ENCODE assay signal across 9 mouse cellular contexts in the genomic region with DNA sequence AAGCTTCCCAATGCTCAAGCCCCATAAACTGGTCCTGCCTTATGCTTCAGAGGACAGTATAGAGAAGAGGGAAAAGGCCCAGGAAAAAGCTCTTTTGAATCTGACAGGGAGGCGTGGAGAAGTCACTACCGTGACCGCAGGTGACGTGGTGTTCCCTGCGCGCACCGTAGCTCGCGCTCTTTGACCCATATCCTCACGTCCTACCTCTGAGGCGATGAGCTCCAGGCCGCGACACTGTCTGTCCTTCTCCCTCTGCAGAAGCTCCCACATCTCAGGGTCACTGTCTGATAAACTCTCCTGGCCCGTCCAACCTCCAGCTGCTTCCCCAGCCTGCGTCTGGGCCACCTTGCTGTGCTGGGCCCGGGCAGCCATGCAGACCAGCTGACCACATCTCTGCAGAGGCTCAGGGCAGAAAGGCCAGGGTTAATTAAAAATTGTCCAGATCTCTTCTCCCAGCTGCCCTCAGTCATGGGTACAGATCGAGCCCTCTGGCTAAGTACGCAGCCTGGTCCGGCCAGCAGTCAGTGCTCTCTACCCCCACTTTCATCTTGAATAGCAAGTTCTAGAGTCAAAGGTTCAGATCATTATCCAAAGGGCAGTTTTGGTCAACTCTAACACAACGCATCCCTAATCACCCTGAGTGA. TPM values are rescaled to one million over a fixed set of nuclear protein-coding genes. Genes with fewer than 3 reads are reported as not detected.
DNase-seq lines count a peak whose midpoint lies in the region; ATAC-seq and TF ChIP-seq lines count a peak whose summit lies in the region.
"Had no signal": no experiment of that assay in that cellular context is flagged by ENCODE, and none has a peak within 500 bp of the region (broad histone marks: within the 10 kb centered on the region; RNA-seq: fewer than 3 reads in every experiment).

No protein-coding gene starts in this region.

- no peak for TF ChIP-seq POLR2A in kidney, adult 2 months (IDR thresholded peaks at IDR 0.05; ENCODE audit: low read depth, low read length)

- H3K9ac ChIP-seq in heart, embryonic 14.5 days (ENCODE audit: low read length): peak overlapping the region; percentile 83
- H3K9ac ChIP-seq in midbrain, embryonic 13.5 days (replicated peaks): no peak overlapping the region

- peaks cover 25% of the 10 kb centered on the region for H3K27me3 ChIP-seq in heart, embryonic 14.5 days (ENCODE audit: control insufficient read depth, insufficient read depth, low read length)
- peaks cover 81% of the 10 kb centered on the region for H3K27me3 ChIP-seq in embryonic facial prominence, embryonic 10.5 days (replicated peaks; ENCODE audit: low read depth, poor library complexity, severe bottlenecking)
- 0 out of 2 replicates have a peak, but pooled peaks cover 1% of the 10 kb centered on the region for H3K27me3 ChIP-seq in kidney, adult 2 months (replicated peaks; ENCODE audit: control insufficient read depth, insufficient read depth, low read length)
- peaks cover 60% of the 10 kb centered on the region for H3K27me3 ChIP-seq in midbrain, embryonic 13.5 days

- H3K4me1 ChIP-seq in heart, embryonic 14.5 days (ENCODE audit: control insufficient read depth in 2 of 2, insufficient read depth in 2 of 2, low read length in 2 of 2): peaks cover 21 to 25% of the 10 kb centered on the region in 2 experiments
- peaks cover 71% of the 10 kb centered on the region for H3K4me1 ChIP-seq in embryonic facial prominence, embryonic 10.5 days
- peaks cover 14% of the 10 kb centered on the region; the same call in 1 of the 2 replicates for H3K4me1 ChIP-seq in kidney, adult 2 months (ENCODE audit: control insufficient read depth, insufficient read depth, low read length)
- H3K4me1 ChIP-seq in midbrain, embryonic 13.5 days (replicated peaks): peaks cover 55% of the 10 kb centered on the region

- peak overlapping the region; percentile 97 for H3K4me2 ChIP-seq in heart, embryonic 14.5 days (ENCODE audit: low read length)
- peak overlapping the region; percentile 85 for H3K4me2 ChIP-seq in midbrain, embryonic 13.5 days (replicated peaks)

- no peak overlapping the region for H3K27ac ChIP-seq in heart, embryonic 14.5 days (replicated peaks in 1 of 2; ENCODE audit: control insufficient read depth in 1 of 2, insufficient read depth in 1 of 2, low read depth in 2 of 2, low read length in 2 of 2)
- H3K27ac ChIP-seq in embryonic facial prominence, embryonic 10.5 days (replicated peaks): no peak overlapping the region
- H3K27ac ChIP-seq in kidney, adult 2 months (ENCODE audit: insufficient read depth, low read depth, low read length): peak overlapping the region; percentile 92
- no peak overlapping the region for H3K27ac ChIP-seq in midbrain, embryonic 13.5 days

- intact Hi-C loops in heart, postnatal 25 days (cut with DNase I): no loop called here

- WGBS in heart, embryonic 14.5 days: 84% methylated on average over 20 of the region's 20 CpGs
- WGBS in embryonic facial prominence, embryonic 10.5 days: 80% methylated on average over 20 of the region's 20 CpGs
- 49% methylated on average over 20 of the region's 20 CpGs for WGBS in kidney, adult 2 months
- WGBS in midbrain, embryonic 13.5 days: 82% methylated on average over 20 of the region's 20 CpGs

- no peak for DNase-seq in heart, postnatal 25 days (ENCODE audit: low spot score)
- DNase-seq in embryonic facial prominence, embryonic 10.5 days (ENCODE audit: low spot score): no peak
- DNase-seq in kidney, adult 2 months: peak; percentile 89
- DNase-seq in gastrocnemius, postnatal 10 days: no peak
- no peak for DNase-seq in spleen, postnatal 14 days (ENCODE audit: low spot score in 2 of 2)
- no peak for DNase-seq in gastrocnemius, postnatal 25 days
- DNase-seq: cerebellum, postnatal 25 days had no signal

- H3K9me3 ChIP-seq in heart, embryonic 14.5 days (ENCODE audit: control insufficient read depth, low read length): no peaks in the 10 kb centered on the region
- H3K9me3 ChIP-seq in embryonic facial prominence, embryonic 10.5 days: 0 out of 2 replicates have a peak, but pooled peaks cover 4% of the 10 kb centered on the region
- H3K9me3 ChIP-seq in midbrain, embryonic 13.5 days: no peaks in the 10 kb centered on the region

- TF ChIP-seq CTCF in kidney, adult 2 months (conservative IDR thresholded peaks at IDR 0.05; ENCODE audit: insufficient read depth, insufficient read length, low read depth, low read length): no peak

- peaks cover 36% of the 10 kb centered on the region for H3K36me3 ChIP-seq in heart, embryonic 14.5 days (ENCODE audit: control insufficient read depth, insufficient read depth, low read length)
- peaks cover 41% of the 10 kb centered on the region for H3K36me3 ChIP-seq in embryonic facial prominence, embryonic 10.5 days (replicated peaks)
- H3K36me3 ChIP-seq in kidney, adult 2 months (ENCODE audit: control insufficient read depth, insufficient read depth, low read length): 0 out of 2 replicates have a peak, but pooled peaks cover 1% of the 10 kb centered on the region
- peaks cover 22% of the 10 kb centered on the region for H3K36me3 ChIP-seq in midbrain, embryonic 13.5 days

- H3K4me3 ChIP-seq in heart, embryonic 14.5 days (ENCODE audit: control insufficient read depth in 1 of 2, insufficient read depth in 1 of 2, low read depth in 1 of 2, low read length in 2 of 2): peak overlapping the region; percentile 18 to 72; a peak in 3 of 4 replicates
- peak overlapping the region; percentile 70 for H3K4me3 ChIP-seq in embryonic facial prominence, embryonic 10.5 days
- H3K4me3 ChIP-seq in kidney, adult 2 months (ENCODE audit: insufficient read depth, low read depth, low read length): peak overlapping the region; percentile 98
- H3K4me3 ChIP-seq in midbrain, embryonic 13.5 days (replicated peaks): no peak overlapping the region; the same call in 1 of the 2 replicates

- ATAC-seq in heart, embryonic 14.5 days (ENCODE audit: insufficient number of reproducible peaks, insufficient read depth, low FRiP score, low read depth): no peak
- ATAC-seq in midbrain, embryonic 13.5 days: no peak

RNA-seq across cellular contexts. Expression of gene Shmt2, which starts 1.4 kb away (rescaled TPM):
- polyA plus RNA-seq in heart, embryonic 14.5 days (2014; fragmentation: Nextera tagmentation; extraction: Ambion mirVana): 71.7 and 73.0 TPM in 2 replicates
- total RNA-seq in heart, postnatal 25 days (2021): 10 to 100 TPM; 44.3 TPM
- polyA plus RNA-seq in embryonic facial prominence, embryonic 10.5 days (2016; fragmentation: Nextera tagmentation; extraction: Ambion mirVana): 110 and 129 TPM in 2 replicates
- 232 and 274 TPM in 2 replicates for polyA plus RNA-seq in kidney, adult 2 months (2012; rRNA removed)
- 54.3 and 56.2 TPM in 2 replicates for polyA plus RNA-seq in midbrain, embryonic 13.5 days (2015; fragmentation: Nextera tagmentation; extraction: Ambion mirVana)
- 10 to 100 TPM; 30.5 to 33.4 TPM for total RNA-seq in gastrocnemius, postnatal 10 days (2021)
- 10 to 100 TPM; 24.9 to 26.6 TPM for total RNA-seq in gastrocnemius, postnatal 25 days (2021)

RNA-seq across cellular contexts. Expression of gene Ndufa4l2, which starts 6.1 kb away (rescaled TPM):
- 31.2 and 34.2 TPM in 2 replicates for polyA plus RNA-seq in heart, embryonic 14.5 days (2014; fragmentation: Nextera tagmentation; extraction: Ambion mirVana)
- 10 to 100 TPM; 22.6 to 33.1 TPM for total RNA-seq in heart, postnatal 25 days (2021)
- 2.2 and 4.5 TPM in 2 replicates for polyA plus RNA-seq in embryonic facial prominence, embryonic 10.5 days (2016; fragmentation: Nextera tagmentation; extraction: Ambion mirVana)
- 24.4 and 27.4 TPM in 2 replicates for polyA plus RNA-seq in kidney, adult 2 months (2012; rRNA removed)
- 11.5 and 13.8 TPM in 2 replicates for polyA plus RNA-seq in midbrain, embryonic 13.5 days (2015; fragmentation: Nextera tagmentation; extraction: Ambion mirVana)
- 10 to 100 TPM; 20.5 to 24.2 TPM for total RNA-seq in gastrocnemius, postnatal 10 days (2021)
- 10 to 100 TPM; 11.4 to 15.1 TPM for total RNA-seq in gastrocnemius, postnatal 25 days (2021)

RNA-seq across cellular contexts. Expression of gene Nxph4, which starts 13.5 kb away (rescaled TPM):
- polyA plus RNA-seq in heart, embryonic 14.5 days (2014; fragmentation: Nextera tagmentation; extraction: Ambion mirVana): 0.70 and 0.81 TPM in 2 replicates
- under 1 TPM; 0.31 to 0.34 TPM for total RNA-seq in heart, postnatal 25 days (2021)
- 5.2 and 9.7 TPM in 2 replicates for polyA plus RNA-seq in embryonic facial prominence, embryonic 10.5 days (2016; fragmentation: Nextera tagmentation; extraction: Ambion mirVana)
- 2.0 and 2.2 TPM in 2 replicates for polyA plus RNA-seq in kidney, adult 2 months (2012; rRNA removed)
- 78.8 and 83.9 TPM in 2 replicates for polyA plus RNA-seq in midbrain, embryonic 13.5 days (2015; fragmentation: Nextera tagmentation; extraction: Ambion mirVana)
- total RNA-seq in gastrocnemius, postnatal 10 days (2021): 1 to 10 TPM; 1.6 to 1.9 TPM
- under 1 TPM; 0.26 to 0.32 TPM for total RNA-seq in gastrocnemius, postnatal 25 days (2021)

RNA-seq across cellular contexts. Expression of gene Stac3, which starts 19.4 kb away (rescaled TPM):
- 0.31 TPM in 1 of 2 replicates, not detected in the other for polyA plus RNA-seq in heart, embryonic 14.5 days (2014; fragmentation: Nextera tagmentation; extraction: Ambion mirVana)
- total RNA-seq in heart, postnatal 25 days (2021): under 1 TPM; 0.22 to 0.70 TPM
- polyA plus RNA-seq in embryonic facial prominence, embryonic 10.5 days (2016; fragmentation: Nextera tagmentation; extraction: Ambion mirVana): 0.57 and 0.58 TPM in 2 replicates
- polyA plus RNA-seq in kidney, adult 2 months (2012; rRNA removed): 1.2 and 3.0 TPM in 2 replicates
- polyA plus RNA-seq in midbrain, embryonic 13.5 days (2015; fragmentation: Nextera tagmentation; extraction: Ambion mirVana): 1.6 and 2.3 TPM in 2 replicates
- 100 to 1,000 TPM; 272 to 307 TPM for total RNA-seq in gastrocnemius, postnatal 10 days (2021)
- 100 to 1,000 TPM; 308 to 367 TPM for total RNA-seq in gastrocnemius, postnatal 25 days (2021)
